Mouse (Mus musculus) cerebellum, adult 2 months (tissue): ENCODE measurements at regions not wholly inside any gene's neighbourhood (a gene's known extent, or its start where the extent isn't known, plus 50 kb on each side); places are given as distances from the start of the nearest gene placed in this dataset.
A peak's percentile ranks its signal among the peaks of the same experiment; 100 is the strongest.
"Not testable (repeated sequence)": the region's sequence is repeated elsewhere in the genome, so short reads cannot be mapped to it uniquely, and the experiment has no call there.

Experiments
- DNase-seq, 2 experiments: peaks; one replicate each; pipeline ENCODE4 v3.0.0; 2021
- H3K27ac ChIP-seq: fragments of 200-500 bp; 2 replicates; pipeline ENCODE4 v1.5.1; 2012; ENCODE audit warnings: low read length, control low read depth, inconsistent platforms; ENCODE audit not compliant: insufficient read depth
- H3K27me3 ChIP-seq: fragments of 200-500 bp; 2 replicates; pipeline ENCODE4 v1.6.1; 2012; ENCODE audit warnings: inconsistent platforms, mild to moderate bottlenecking, low read length, moderate library complexity; ENCODE audit not compliant: control insufficient read depth, insufficient read depth
- H3K4me1 ChIP-seq: fragments of 200-500 bp; 2 replicates; pipeline ENCODE4 v1.6.1; 2011; ENCODE audit warnings: low read length; ENCODE audit not compliant: control insufficient read depth, insufficient read depth
- H3K4me3 ChIP-seq: fragments of 200-500 bp; replicated peaks from 2 replicates; pipeline ENCODE3; 2011; ENCODE audit warnings: mild to moderate bottlenecking, low read depth, low read length, control low read depth; ENCODE audit not compliant: insufficient read depth
- CTCF ChIP-seq: fragments of 200-500 bp; IDR thresholded peaks from 2 replicates; pipeline ENCODE4 v1.5.1; 2011; ENCODE audit warnings: low read depth, mild to moderate bottlenecking, control low read depth, low read length, moderate library complexity, borderline replicate concordance; ENCODE audit not compliant: insufficient read depth
- POLR2A ChIP-seq: fragments of 200-500 bp; IDR thresholded peaks from 2 replicates; pipeline ENCODE4 v1.6.1; 2011; ENCODE audit warnings: low read length, control low read depth, borderline replicate concordance; ENCODE audit not compliant: insufficient read depth
- WGBS: fragments of 180-500 bp; shearing (Covaris S2); methylation state at CpG from one replicate; pipeline ENCODE4 v1.1.7; 2018; 5-methylcytosine and 5-hydroxymethylcytosine counted together

GRCm38 (mm10) chr7:73069352-73069751 is 306.0 kb upstream of the Rgma start:
- TF ChIP-seq POLR2A (no peak), CTCF (no peak)
- Histone ChIP-seq H3K4me3 (no peak overlapping the region), H3K4me1 (no peaks in the 10 kb centered on the region), H3K27me3 (no peaks in the 10 kb centered on the region), H3K27ac (no peak overlapping the region)
- DNase-seq: no peak
- WGBS: 90% methylated on average over 4 of the region's 4 CpGs

DNA sequence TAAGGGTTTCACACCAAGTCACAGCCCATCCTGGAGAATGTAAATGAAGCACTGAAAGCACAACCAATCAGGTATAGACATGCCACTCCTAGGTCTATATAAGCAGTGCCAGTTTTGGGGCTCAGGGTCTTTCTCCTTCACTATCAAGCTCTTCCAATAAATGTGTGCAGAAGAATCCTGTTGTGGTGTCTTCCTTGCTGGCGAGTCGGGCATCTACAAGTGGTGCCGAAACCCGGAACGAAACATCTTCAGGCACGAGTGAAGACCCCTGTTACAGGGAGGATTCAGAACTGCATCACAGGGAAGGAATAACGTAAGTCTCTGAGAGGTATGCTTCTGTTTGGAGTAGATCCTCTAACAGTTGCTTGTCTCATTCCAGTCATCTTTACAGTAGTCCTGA is 299.9 kb upstream of the Rgma start:
- DNase-seq, H3K4me3 ChIP-seq, H3K27me3 ChIP-seq, H3K4me1 ChIP-seq, H3K27ac ChIP-seq: not testable (repeated sequence)
- 96% methylated on average over 7 of the region's 7 CpGs for WGBS

GRCm38 (mm10) chr7:73087496-73088185 is 287.7 kb upstream of the Rgma start:
- no peak overlapping the region for H3K4me3 ChIP-seq
- no peaks in the 10 kb centered on the region for H3K27me3 ChIP-seq
- no peak overlapping the region for H3K27ac ChIP-seq
- no peaks in the 10 kb centered on the region for H3K4me1 ChIP-seq
- TF ChIP-seq CTCF (no peak), POLR2A (no peak)
- peak; percentile 20 to 41 for DNase-seq
- 30% methylated on average over 10 of the region's 10 CpGs for whole genome bisulfite sequencing

GRCm38 (mm10) chr7:73088321-73088720 is 287.0 kb upstream of the Rgma start:
- H3K27me3 ChIP-seq: no peaks in the 10 kb centered on the region

GRCm38 (mm10) chr7:73091758-73092157 is 283.6 kb upstream of the Rgma start:
- WGBS: 79% methylated on average over 3 of the region's 3 CpGs
- Histone ChIP-seq H3K4me1 (no peaks in the 10 kb centered on the region), H3K27ac (no peak overlapping the region), H3K4me3 (no peak overlapping the region), H3K27me3 (no peaks in the 10 kb centered on the region)
- no peak for DNase-seq
- TF ChIP-seq CTCF: no peak
- no peak for TF ChIP-seq POLR2A

More at GRCm38 (mm10) chr7:73088321-73088720, 287.0 kb upstream of the Rgma start:
- Histone ChIP-seq H3K4me1 (no peaks in the 10 kb centered on the region), H3K27ac (no peak overlapping the region), H3K4me3 (no peak overlapping the region)
- DNase-seq: no peak
- WGBS: 89% methylated on average over 8 of the region's 8 CpGs
- no peak for TF ChIP-seq POLR2A
- TF ChIP-seq CTCF: no peak

DNA sequence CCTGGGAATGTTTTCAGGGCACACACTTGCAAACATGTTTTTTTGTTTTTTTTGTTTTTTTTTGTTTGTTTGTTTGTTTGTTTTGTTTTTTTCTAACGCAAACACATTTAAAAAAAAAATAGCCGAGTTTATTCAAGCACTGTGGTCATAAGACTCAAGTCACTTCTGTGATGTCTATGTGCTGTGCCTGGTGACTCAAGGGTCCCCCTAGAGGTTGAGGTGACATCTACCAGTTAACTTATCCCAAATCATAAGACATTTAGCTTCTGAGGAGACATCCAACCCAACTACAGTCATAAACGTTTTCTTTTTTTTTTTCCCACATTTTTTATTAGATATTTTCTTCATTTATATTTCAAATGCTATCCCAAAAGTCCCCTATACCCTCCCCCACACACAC is 281.2 kb upstream of the Rgma start:
- H3K4me1 ChIP-seq: no peaks in the 10 kb centered on the region
- no peak overlapping the region for H3K4me3 ChIP-seq
- no peaks in the 10 kb centered on the region for H3K27me3 ChIP-seq
- no peak for DNase-seq
- TF ChIP-seq CTCF (peak; percentile 9; the same call in 1 of the 2 replicates), POLR2A (no peak)
- WGBS: 52% methylated on average over 3 of the region's 3 CpGs
- H3K27ac ChIP-seq: no peak overlapping the region

- no peak for TF ChIP-seq POLR2A
- no peak for TF ChIP-seq CTCF
- WGBS: 23% methylated on average over 8 of the region's 8 CpGs
- H3K4me1 ChIP-seq: no peaks in the 10 kb centered on the region
- H3K27me3 ChIP-seq: no peaks in the 10 kb centered on the region; the same call in 1 of the 2 replicates
- DNase-seq: no peak
- H3K4me3 ChIP-seq: no peak overlapping the region
- no peak overlapping the region for H3K27ac ChIP-seq
Measured at GRCm38 (mm10) chr7:73118871-73119270, 256.4 kb upstream of the Rgma start.

DNA sequence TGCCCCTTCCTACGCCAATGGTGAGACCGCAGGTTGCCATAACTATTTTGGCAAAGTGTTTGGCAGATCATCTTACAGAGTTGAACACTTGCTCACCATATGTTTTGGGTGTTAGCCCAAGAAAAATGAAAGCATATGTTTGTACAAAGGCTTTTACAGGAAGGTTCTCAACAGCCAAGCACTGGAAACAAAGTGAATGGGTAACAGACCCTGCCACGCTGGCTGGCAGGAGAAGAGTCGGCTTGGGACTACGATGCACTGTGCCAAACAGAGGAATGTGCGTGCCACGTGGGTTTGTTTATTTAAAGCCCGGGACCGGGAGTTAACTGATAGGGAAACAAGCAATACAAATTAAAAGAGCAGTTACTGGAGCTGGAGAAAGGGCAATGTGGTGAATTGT is 255.0 kb upstream of the Rgma start:
- 7% methylated on average over 9 of the region's 9 CpGs for WGBS
- no peak overlapping the region for H3K27ac ChIP-seq
- no peaks in the 10 kb centered on the region for H3K4me1 ChIP-seq
- TF ChIP-seq POLR2A (no peak), CTCF (no peak)
- DNase-seq: no peak
- H3K4me3 ChIP-seq: no peak overlapping the region
- no peaks in the 10 kb centered on the region for H3K27me3 ChIP-seq
